Mouse (Mus musculus) heart, embryonic 15.5 days (tissue): ENCODE results near the gene Rmnd5b. TPM values are rescaled to one million over a fixed set of nuclear protein-coding genes. Genes with fewer than 3 reads are reported as not detected.
A peak's percentile ranks its signal among the peaks of the same experiment; 100 is the strongest.

Experiments used
- ATAC-seq: fragments of 200-750 bp; cut with Nextera tagmentation; replicated peaks from 2 replicates; pipeline ENCODE4 v1.8.0; 2017; ENCODE audit warnings: low read depth, moderate TSS enrichment; ENCODE audit not compliant: insufficient number of reproducible peaks, insufficient read depth, low FRiP score
- H3K27ac ChIP-seq: fragments of 300-500 bp; sonication (generic); 2 replicates; pipeline ENCODE4 v1.5.1; 2015; ENCODE audit warnings: mild to moderate bottlenecking, inconsistent platforms
- H3K27me3 ChIP-seq: fragments of 300-500 bp; sonication (generic); 2 replicates; pipeline ENCODE4 v1.6.1; 2015; ENCODE audit warnings: inconsistent platforms
- H3K36me3 ChIP-seq: fragments of 300-500 bp; sonication (generic); 2 replicates; pipeline ENCODE4 v1.6.1; 2015; ENCODE audit warnings: mild to moderate bottlenecking, inconsistent platforms
- H3K4me1 ChIP-seq: fragments of 300-500 bp; sonication (generic); replicated peaks from 2 replicates; pipeline ENCODE4 v1.6.1; 2015; ENCODE audit warnings: inconsistent platforms
- H3K4me2 ChIP-seq: fragments of 300-500 bp; sonication (generic); 2 replicates; pipeline ENCODE4 v1.6.1; 2015; ENCODE audit warnings: inconsistent platforms, mild to moderate bottlenecking, moderate library complexity
- H3K4me3 ChIP-seq: fragments of 300-500 bp; sonication (generic); 2 replicates; pipeline ENCODE4 v1.5.1; 2015; ENCODE audit warnings: mild to moderate bottlenecking, inconsistent platforms
- H3K9ac ChIP-seq: fragments of 300-500 bp; sonication (generic); 2 replicates; pipeline ENCODE4 v1.6.1; 2015; ENCODE audit warnings: mild to moderate bottlenecking, inconsistent platforms
- H3K9me3 ChIP-seq: fragments of 300-500 bp; sonication (generic); replicated peaks from 2 replicates; pipeline ENCODE4 v1.6.1; 2016; ENCODE audit warnings: inconsistent platforms
- WGBS: fragments of 180-500 bp; shearing (Covaris S2); methylation state at CpG from one replicate; pipeline ENCODE4 v1.1.7; 2015; ENCODE audit warnings: mixed read lengths; 5-methylcytosine and 5-hydroxymethylcytosine counted together
- polyA plus RNA-seq: library from polyadenylated mRNA; unstranded; fragments of >200 nt; fragmentation: Nextera tagmentation; extraction: Ambion mirVana; gene quantifications from 2 replicates; pipeline ENCODE4 v1.2.1, GENCODE M21; 2015

Rmnd5b gene
- polyA plus RNA-seq, 1 experiment from 2014 or later: 25.6 TPM

DNA sequence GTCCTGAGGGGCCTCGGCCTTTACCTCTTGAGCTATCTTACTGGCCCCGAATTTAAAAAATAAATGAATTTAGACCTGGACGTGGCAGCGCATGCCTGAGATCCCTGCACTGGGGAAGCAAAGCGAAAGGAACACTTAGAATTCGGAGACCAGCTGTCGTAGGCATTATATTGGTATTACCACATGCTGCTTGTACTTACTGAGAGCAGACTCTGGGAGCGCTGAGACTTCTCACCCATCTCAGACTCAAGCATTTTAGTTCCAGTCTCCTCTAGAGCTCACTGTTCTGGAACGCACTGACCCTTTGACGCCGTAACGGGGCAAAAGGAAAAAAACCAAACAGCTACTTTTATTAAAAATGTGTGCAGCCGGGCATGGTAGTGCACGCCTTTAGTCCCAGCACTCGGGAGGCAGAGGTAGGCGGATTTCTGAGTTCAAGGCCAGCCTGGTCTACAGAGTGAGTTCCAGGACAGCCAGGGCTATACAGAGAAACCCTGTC is 26.2 kb upstream of the Rmnd5b start:
- Histone ChIP-seq H3K4me1 (peaks cover 8% of the 10 kb centered on the region), H3K9me3 (no peaks in the 10 kb centered on the region), H3K27me3 (no peaks in the 10 kb centered on the region), H3K36me3 (no peaks in the 10 kb centered on the region), H3K4me2 (no peak overlapping the region), H3K27ac (no peak overlapping the region), H3K4me3 (no peak overlapping the region), H3K9ac (no peak overlapping the region)
- 82% methylated on average over 16 of the region's 16 CpGs for WGBS
- no peak for ATAC-seq

DNA sequence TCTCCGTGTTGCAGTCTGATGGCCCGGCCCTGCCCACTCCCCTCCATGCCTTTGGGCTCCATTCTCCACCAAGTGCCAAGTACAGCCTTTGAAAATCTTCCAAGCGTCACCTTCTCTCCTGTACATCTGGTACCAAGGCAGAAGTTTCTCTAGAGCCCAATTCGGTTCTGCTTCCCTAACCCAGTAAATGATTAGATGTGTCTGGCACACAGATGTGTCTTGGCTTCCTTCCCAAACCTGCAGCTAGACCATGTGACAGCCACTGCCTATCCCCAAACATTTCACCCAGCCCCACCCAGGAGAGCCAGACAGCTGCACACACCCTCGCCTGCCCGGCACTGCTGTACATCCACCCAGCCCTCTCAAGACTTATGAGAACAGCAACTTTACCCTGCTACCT is 23.0 kb upstream of the Rmnd5b start:
- Histone ChIP-seq H3K9ac (no peak overlapping the region), H3K36me3 (no peaks in the 10 kb centered on the region), H3K4me2 (no peak overlapping the region), H3K9me3 (no peaks in the 10 kb centered on the region), H3K4me1 (peaks cover 8% of the 10 kb centered on the region), H3K27ac (no peak overlapping the region), H3K27me3 (no peaks in the 10 kb centered on the region), H3K4me3 (no peak overlapping the region)
- 43% methylated on average over 6 of the region's 6 CpGs for WGBS
- 0 out of 2 replicates have a peak, but pooled peaks have one; percentile 21 for ATAC-seq

DNA sequence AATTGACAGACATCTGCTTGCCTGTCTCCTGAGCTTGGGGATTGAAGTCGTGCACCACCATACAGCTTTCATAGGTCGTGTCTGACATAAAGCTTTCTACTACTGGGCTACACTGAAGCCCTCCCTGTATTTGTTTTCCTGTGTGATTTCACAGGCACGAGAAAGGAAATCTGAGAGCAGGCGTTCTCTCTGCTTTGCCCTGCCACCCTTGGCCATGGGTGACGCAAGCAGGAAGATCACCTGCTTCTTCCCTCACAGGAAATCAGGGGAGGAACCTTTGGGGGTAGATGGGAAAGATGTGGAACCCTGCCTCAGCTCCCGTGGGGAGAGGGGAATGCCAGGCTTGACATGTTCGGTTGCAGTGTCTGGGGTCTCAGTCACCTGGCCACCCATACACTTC is 22.6 kb upstream of the Rmnd5b start:
- no peaks in the 10 kb centered on the region for H3K9me3 ChIP-seq
- peaks cover 8% of the 10 kb centered on the region for H3K4me1 ChIP-seq
- no peaks in the 10 kb centered on the region for H3K27me3 ChIP-seq
- WGBS: 49% methylated on average over 7 of the region's 7 CpGs
- H3K9ac ChIP-seq: no peak overlapping the region
- no peak overlapping the region for H3K4me3 ChIP-seq
- ATAC-seq: no peak
- no peaks in the 10 kb centered on the region for H3K36me3 ChIP-seq
- H3K4me2 ChIP-seq: no peak overlapping the region
- no peak overlapping the region for H3K27ac ChIP-seq

DNA sequence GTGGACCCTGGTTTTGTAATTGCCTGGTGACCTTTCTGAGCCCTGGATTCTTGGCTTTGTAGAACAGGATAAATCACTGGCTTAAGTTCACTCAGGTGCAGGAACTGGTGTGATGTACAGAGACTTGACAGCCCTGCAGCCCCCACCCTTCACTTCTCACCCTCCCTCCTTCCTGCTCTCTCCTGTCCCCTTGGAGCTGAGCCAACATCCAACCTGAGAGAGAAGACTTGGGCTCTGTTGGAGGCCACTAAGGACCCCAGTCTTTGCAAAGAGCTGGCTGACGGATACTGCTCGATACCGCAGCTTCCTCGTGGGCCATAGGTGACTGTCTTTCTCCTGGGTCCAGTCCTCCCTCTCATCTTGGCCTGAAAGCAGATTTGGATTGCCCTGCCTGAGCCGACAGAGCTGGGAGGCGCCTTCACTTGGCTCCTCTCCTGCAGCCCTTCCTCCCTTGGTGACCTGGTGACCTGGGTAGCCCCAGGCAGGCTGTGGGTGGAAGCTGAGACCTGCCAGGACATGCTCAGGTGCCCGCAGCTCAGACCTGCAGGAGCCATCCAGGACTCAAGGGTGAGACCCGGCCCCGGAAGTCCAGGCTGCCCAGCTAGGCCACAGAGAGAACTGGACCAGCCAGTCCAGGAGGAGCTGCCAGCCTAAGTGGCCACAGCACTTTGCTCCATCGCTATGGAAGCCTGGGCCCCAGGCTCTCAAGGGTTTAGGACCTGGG is 21.3 kb upstream of the Rmnd5b start:
- Histone ChIP-seq H3K27ac (no peak overlapping the region), H3K4me3 (no peak overlapping the region), H3K9me3 (no peaks in the 10 kb centered on the region), H3K9ac (no peak overlapping the region), H3K4me2 (no peak overlapping the region), H3K4me1 (peaks cover 8% of the 10 kb centered on the region), H3K36me3 (no peaks in the 10 kb centered on the region), H3K27me3 (no peaks in the 10 kb centered on the region)
- WGBS: 82% methylated on average over 10 of the region's 10 CpGs
- no peak for ATAC-seq

DNA sequence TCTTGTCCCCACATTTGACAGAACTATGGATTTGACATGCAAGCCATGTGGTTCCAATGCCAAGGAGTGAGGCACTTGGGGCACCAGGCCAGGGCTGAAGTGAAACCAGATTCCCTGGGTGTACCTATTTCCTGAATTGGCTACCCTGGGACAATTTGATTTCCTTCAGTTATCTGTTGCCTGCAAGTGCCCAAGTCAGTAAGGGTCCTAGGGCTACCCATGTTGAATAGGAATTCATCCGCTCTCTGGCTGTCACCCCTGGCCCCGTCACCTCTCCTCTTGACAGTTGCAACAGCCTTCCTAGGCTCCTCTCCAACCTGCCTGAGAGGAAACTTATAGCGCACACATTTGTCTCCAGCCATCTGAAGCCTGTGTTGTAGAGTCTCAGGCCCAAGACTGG is 19.2 kb upstream of the Rmnd5b start:
- no peak overlapping the region for H3K27ac ChIP-seq
- H3K4me1 ChIP-seq: peaks cover 20% of the 10 kb centered on the region
- H3K4me3 ChIP-seq: no peak overlapping the region
- H3K9ac ChIP-seq: no peak overlapping the region
- H3K27me3 ChIP-seq: no peaks in the 10 kb centered on the region
- no peak overlapping the region for H3K4me2 ChIP-seq
- ATAC-seq: no peak
- no peaks in the 10 kb centered on the region for H3K9me3 ChIP-seq
- WGBS: 88% methylated on average over 3 of the region's 3 CpGs
- no peaks in the 10 kb centered on the region for H3K36me3 ChIP-seq

DNA sequence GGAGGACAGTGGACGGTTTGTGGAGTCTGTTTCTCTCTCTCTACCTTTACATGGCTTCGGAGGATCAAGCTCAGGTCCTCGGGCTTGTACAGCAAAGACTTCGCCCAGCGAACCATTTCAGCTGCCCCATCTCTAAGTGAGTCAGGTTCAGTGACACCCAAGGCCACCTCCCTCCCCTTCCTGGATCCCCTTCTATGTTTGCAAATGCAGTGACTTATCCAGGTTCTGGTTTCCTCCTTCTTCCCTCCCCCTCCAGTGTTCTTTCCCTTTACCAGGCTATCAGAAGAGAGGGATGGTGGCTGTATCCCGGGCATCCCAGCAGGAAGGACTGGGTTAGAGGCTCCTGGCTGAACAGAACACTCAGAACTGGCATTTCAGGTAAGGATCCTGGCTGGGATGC is 18.0 kb upstream of the Rmnd5b start:
- ATAC-seq: no peak
- Histone ChIP-seq H3K36me3 (no peaks in the 10 kb centered on the region), H3K4me1 (peaks cover 26% of the 10 kb centered on the region), H3K9me3 (no peaks in the 10 kb centered on the region), H3K4me3 (no peak overlapping the region), H3K27me3 (no peaks in the 10 kb centered on the region), H3K4me2 (no peak overlapping the region), H3K9ac (no peak overlapping the region), H3K27ac (no peak overlapping the region)
- 82% methylated on average over 6 of the region's 6 CpGs for WGBS

DNA sequence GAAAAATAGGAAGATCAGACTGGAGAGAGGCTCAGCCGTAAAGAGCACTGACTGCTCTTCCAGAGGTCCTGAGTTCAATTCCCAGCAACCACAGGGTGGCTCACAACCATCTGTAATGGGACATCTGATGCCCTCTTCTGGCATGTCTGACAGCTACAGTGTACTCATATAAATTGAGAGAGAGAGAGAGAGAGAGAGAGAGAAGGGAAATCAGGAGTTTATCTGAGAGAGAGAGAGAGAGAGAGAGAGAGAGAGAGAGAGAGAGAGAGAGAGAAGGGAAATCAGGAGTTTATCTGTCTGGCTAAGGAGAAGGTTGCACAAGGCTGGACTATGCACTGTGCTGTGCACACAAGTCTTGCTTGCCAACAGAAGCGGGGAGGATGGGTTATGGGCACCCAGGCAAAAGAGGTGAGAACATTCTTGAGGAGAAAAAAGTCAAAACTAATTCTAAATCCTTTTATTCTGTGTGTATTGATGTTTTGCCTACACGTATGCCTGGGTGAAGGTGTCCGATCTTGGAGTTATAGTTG is 17.3 kb upstream of the Rmnd5b start:
- no peaks in the 10 kb centered on the region for H3K27me3 ChIP-seq
- no peak overlapping the region for H3K9ac ChIP-seq
- no peak for ATAC-seq
- H3K4me1 ChIP-seq: peaks cover 30% of the 10 kb centered on the region
- H3K27ac ChIP-seq: no peak overlapping the region
- 93% methylated on average over 4 of the region's 4 CpGs for whole genome bisulfite sequencing
- no peaks in the 10 kb centered on the region for H3K36me3 ChIP-seq
- H3K4me3 ChIP-seq: no peak overlapping the region
- no peak overlapping the region for H3K4me2 ChIP-seq
- H3K9me3 ChIP-seq: no peaks in the 10 kb centered on the region

DNA sequence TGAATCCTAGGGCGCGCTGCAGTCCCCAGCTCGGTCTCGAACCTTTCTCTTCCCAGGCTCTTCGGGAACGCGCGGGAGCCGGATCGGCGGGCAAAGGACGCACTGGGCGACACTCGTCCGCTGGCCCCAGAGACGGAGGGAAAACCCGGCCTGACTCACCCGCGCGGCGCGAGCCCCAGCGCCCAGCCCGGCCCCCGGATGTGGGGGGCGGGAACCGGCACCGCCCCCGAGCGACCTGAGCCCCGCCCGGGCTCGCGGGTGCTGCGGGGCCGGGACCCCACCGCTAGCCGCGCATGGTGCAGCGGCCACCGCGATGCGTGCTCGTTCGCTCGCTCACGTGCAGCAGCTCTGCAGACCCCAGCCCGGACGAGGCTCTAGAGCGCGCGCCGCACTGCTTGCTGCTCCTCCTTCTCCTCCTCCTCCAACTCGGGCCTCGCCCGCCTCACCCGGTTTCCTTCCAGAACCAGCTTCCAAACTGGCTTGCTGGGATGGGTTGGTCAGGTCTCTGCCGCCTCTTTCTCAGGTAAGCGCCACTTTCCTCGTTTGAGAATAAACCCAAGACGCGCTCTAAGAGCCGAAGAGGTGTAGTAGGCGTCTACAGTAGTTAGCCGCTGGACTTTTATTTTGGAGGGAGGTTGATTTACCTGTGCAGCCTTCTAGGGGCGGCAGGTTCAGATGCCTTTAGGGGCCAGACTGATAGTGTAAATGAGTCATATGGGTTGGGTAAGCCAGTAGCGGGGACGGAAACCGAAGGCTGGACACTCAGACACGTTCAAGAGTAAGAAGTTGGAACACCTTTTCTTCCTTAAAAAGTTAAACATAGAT is 15.2 kb upstream of the Rmnd5b start, which contains the start of the genes N4bp3 and D930048N14Rik:
TSS of gene N4bp3 (minus strand) at position 152 of the 825 bp plus-strand sequence.
TSS of gene D930048N14Rik (plus strand) at position 264 of the 825 bp plus-strand sequence.
- ATAC-seq: peak; percentile 71
- H3K9me3 ChIP-seq: no peaks in the 10 kb centered on the region

DNA sequence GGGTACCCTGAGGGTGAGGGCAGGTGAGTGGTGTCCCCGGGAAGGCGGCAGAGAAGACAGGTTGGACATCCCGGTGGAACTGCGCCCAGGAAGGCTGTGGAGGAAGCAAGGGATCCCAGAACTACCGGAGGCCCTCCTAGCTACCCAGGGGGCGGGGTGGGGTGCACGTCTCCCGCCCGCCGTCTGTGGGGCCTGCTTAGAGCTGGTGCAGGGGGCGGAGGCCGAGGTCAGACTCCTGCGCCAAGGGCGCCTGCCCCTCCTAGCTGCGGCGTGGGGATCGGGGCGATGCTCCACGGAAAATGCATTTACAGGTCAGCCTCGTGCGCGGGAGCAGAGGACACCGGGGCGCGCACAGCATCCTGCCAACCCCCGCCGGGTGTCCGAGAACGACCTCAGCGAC is 14.6 kb upstream of the Rmnd5b start:
- peak; percentile 6; the same call in 1 of the 2 replicates for ATAC-seq

More for the DNA sequence above, 15.2 kb upstream of the Rmnd5b start, which contains the start of the genes N4bp3 and D930048N14Rik:
- H3K27me3 ChIP-seq: no peaks in the 10 kb centered on the region
- peak within 1 kb of the TSS; percentile 85 for H3K9ac ChIP-seq
- peak within 1 kb of the TSS; percentile 56 for H3K27ac ChIP-seq
- WGBS: under 1% methylated on average over 66 of the region's 70 CpGs
- peak within 1 kb of the TSS; percentile 79 for H3K4me3 ChIP-seq
- peaks cover 40% of the 10 kb centered on the region for H3K4me1 ChIP-seq
- H3K36me3 ChIP-seq: no peaks in the 10 kb centered on the region
- peak within 1 kb of the TSS; percentile 95 for H3K4me2 ChIP-seq

DNA sequence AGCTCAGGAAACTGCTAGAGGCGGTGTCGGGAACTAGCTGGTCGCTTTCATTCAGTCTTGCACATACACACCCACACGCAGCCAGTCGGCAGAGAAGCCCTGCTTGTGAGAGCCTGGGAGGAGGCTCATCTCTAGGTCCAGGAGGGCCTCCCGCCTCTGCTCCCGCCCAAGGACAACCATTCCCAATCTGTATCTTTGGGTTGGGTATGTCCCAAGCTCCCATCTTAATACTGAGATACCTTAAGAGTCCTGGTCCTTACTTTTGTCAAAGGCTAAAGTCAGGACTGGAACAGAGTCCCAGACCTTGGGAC is 14.1 kb upstream of the Rmnd5b start:
- H3K27me3 ChIP-seq: no peaks in the 10 kb centered on the region
- WGBS: 7% methylated on average over 7 of the region's 7 CpGs
- peak overlapping the region; percentile 95 for H3K4me2 ChIP-seq
- H3K36me3 ChIP-seq: no peaks in the 10 kb centered on the region; the same call in 1 of the 2 replicates
- peak overlapping the region; percentile 79 for H3K4me3 ChIP-seq
- H3K9ac ChIP-seq: peak overlapping the region; percentile 85
- H3K4me1 ChIP-seq: peaks cover 47% of the 10 kb centered on the region
- H3K9me3 ChIP-seq: no peaks in the 10 kb centered on the region
- peak overlapping the region; percentile 56 for H3K27ac ChIP-seq
- ATAC-seq: no peak

More for the DNA sequence above, 14.6 kb upstream of the Rmnd5b start:
- H3K27ac ChIP-seq: peak overlapping the region; percentile 56
- peak overlapping the region; percentile 85 for H3K9ac ChIP-seq
- H3K9me3 ChIP-seq: no peaks in the 10 kb centered on the region
- H3K4me2 ChIP-seq: peak overlapping the region; percentile 95
- H3K4me1 ChIP-seq: peaks cover 45% of the 10 kb centered on the region
- H3K4me3 ChIP-seq: peak overlapping the region; percentile 79
- WGBS: 1% methylated on average over 30 of the region's 30 CpGs
- no peaks in the 10 kb centered on the region; the same call in 1 of the 2 replicates for H3K36me3 ChIP-seq
- H3K27me3 ChIP-seq: no peaks in the 10 kb centered on the region
